Mouse (Mus musculus): Measurements from ENCODE around the gene Lpgat1. TPM values are rescaled to one million over a fixed set of nuclear protein-coding genes. Genes with fewer than 3 reads are reported as not detected.

Lpgat1 gene
- total RNA-seq, 2 experiments from 2014 or later = 28.7 to 32.1 TPM

GRCm38 (mm10) chr1:191736425-191736824 is 18.8 kb downstream of the Lpgat1 start:
- DNase-seq = no peak

GRCm38 (mm10) chr1:191737871-191738270 is 20.2 kb downstream of the Lpgat1 start:
- peak; percentile 21 for DNase-seq

GRCm38 (mm10) chr1:191738726-191739125 is 21.1 kb downstream of the Lpgat1 start:
- DNase-seq = no peak

GRCm38 (mm10) chr1:191740587-191741361 is 23.1 kb downstream of the Lpgat1 start:
- no peak for DNase-seq

- no peak for DNase-seq
Observed at GRCm38 (mm10) chr1:191741635-191742034, 24.0 kb downstream of the Lpgat1 start.

GRCm38 (mm10) chr1:191748431-191748830 is 30.8 kb downstream of the Lpgat1 start:
- DNase-seq = no peak

- DNase-seq = no peak
Observed at GRCm38 (mm10) chr1:191756520-191757199, 39.0 kb downstream of the Lpgat1 start.

- DNase-seq = no peak
Observed at GRCm38 (mm10) chr1:191774106-191774505, 56.5 kb downstream of the Lpgat1 start.

GRCm38 (mm10) chr1:191775116-191775515 is 57.5 kb downstream of the Lpgat1 start:
- no peak for DNase-seq

GRCm38 (mm10) chr1:191777521-191777920 is 59.9 kb downstream of the Lpgat1 start:
- DNase-seq = no peak

- no peak for DNase-seq
Observed at GRCm38 (mm10) chr1:191780470-191780869, 62.8 kb downstream of the Lpgat1 start.

GRCm38 (mm10) chr1:191785108-191785507 is 67.5 kb downstream of the Lpgat1 start:
- no peak for DNase-seq

- no peak for DNase-seq
Observed at GRCm38 (mm10) chr1:191786255-191786654, 68.6 kb downstream of the Lpgat1 start.

- DNase-seq = no peak
Observed at GRCm38 (mm10) chr1:191787379-191787778, 69.7 kb downstream of the Lpgat1 start.

- DNase-seq = no peak
Observed at GRCm38 (mm10) chr1:191792991-191793390, 75.4 kb downstream of the Lpgat1 start.

GRCm38 (mm10) chr1:191793888-191794532 is 76.4 kb downstream of the Lpgat1 start:
- DNase-seq = no peak

- no peak for DNase-seq
Observed at GRCm38 (mm10) chr1:191796238-191796896, 78.7 kb downstream of the Lpgat1 start.

- no peak for DNase-seq
Observed at GRCm38 (mm10) chr1:191802093-191802819, 84.6 kb downstream of the Lpgat1 start.

GRCm38 (mm10) chr1:191802820-191803655 is 85.4 kb downstream of the Lpgat1 start:
- DNase-seq = no peak

- DNase-seq = no peak
Observed at GRCm38 (mm10) chr1:191804747-191805146, 87.1 kb downstream of the Lpgat1 start.

- no peak for DNase-seq
Observed at GRCm38 (mm10) chr1:191805788-191806187, 88.2 kb downstream of the Lpgat1 start.

All from gastrocnemius, postnatal 25 days (tissue).